Mouse (Mus musculus): ENCODE measurements around the gene Celf2. TPM values are rescaled to one million over a fixed set of nuclear protein-coding genes. Genes with fewer than 3 reads are reported as not detected.

Gene Celf2
- total RNA-seq, 2 experiments from 2014 or later = 20.0 to 40.5 TPM

- ATAC-seq (replicated peaks; ENCODE audit: low FRiP score, poor library complexity, severe bottlenecking) = no peak
Observed at GRCm38 (mm10) chr2:7223538-7223937, 285.8 kb downstream of the Celf2 start.

GRCm38 (mm10) chr2:7222886-7223285 is 286.5 kb downstream of the Celf2 start:
- no peak for ATAC-seq (replicated peaks; ENCODE audit: low FRiP score, poor library complexity, severe bottlenecking)

- ATAC-seq (replicated peaks; ENCODE audit: low FRiP score, poor library complexity, severe bottlenecking) = no peak
Observed at GRCm38 (mm10) chr2:7221856-7222255, 287.5 kb downstream of the Celf2 start.

GRCm38 (mm10) chr2:7218101-7218500 is 291.3 kb downstream of the Celf2 start:
- no peak for ATAC-seq (replicated peaks; ENCODE audit: low FRiP score, poor library complexity, severe bottlenecking)

GRCm38 (mm10) chr2:7207691-7208504 is 301.5 kb downstream of the Celf2 start:
- no peak for ATAC-seq (replicated peaks; ENCODE audit: low FRiP score, poor library complexity, severe bottlenecking)

- no peak for ATAC-seq (replicated peaks; ENCODE audit: low FRiP score, poor library complexity, severe bottlenecking)
Observed at GRCm38 (mm10) chr2:7193413-7193812, 315.9 kb downstream of the Celf2 start.

GRCm38 (mm10) chr2:7179186-7179585 is 330.2 kb downstream of the Celf2 start:
- no peak for ATAC-seq (replicated peaks; ENCODE audit: low FRiP score, poor library complexity, severe bottlenecking)

- no peak for ATAC-seq (replicated peaks; ENCODE audit: low FRiP score, poor library complexity, severe bottlenecking)
Observed at GRCm38 (mm10) chr2:7173271-7174064, 335.9 kb downstream of the Celf2 start.

- ATAC-seq (replicated peaks; ENCODE audit: low FRiP score, poor library complexity, severe bottlenecking) = no peak
Observed at GRCm38 (mm10) chr2:7171087-7171696, 338.2 kb downstream of the Celf2 start.

- ATAC-seq (replicated peaks; ENCODE audit: low FRiP score, poor library complexity, severe bottlenecking) = no peak
Observed at GRCm38 (mm10) chr2:7165786-7166185, 343.6 kb downstream of the Celf2 start.

- no peak for ATAC-seq (replicated peaks; ENCODE audit: low FRiP score, poor library complexity, severe bottlenecking)
Observed at GRCm38 (mm10) chr2:7160108-7160507, 349.3 kb downstream of the Celf2 start.

- ATAC-seq (replicated peaks; ENCODE audit: low FRiP score, poor library complexity, severe bottlenecking) = no peak
Observed at GRCm38 (mm10) chr2:7147303-7147702, 362.1 kb downstream of the Celf2 start.

GRCm38 (mm10) chr2:7145541-7146043 is 363.8 kb downstream of the Celf2 start:
- ATAC-seq (replicated peaks; ENCODE audit: low FRiP score, poor library complexity, severe bottlenecking) = no peak

- ATAC-seq (replicated peaks; ENCODE audit: low FRiP score, poor library complexity, severe bottlenecking) = no peak
Observed at GRCm38 (mm10) chr2:7144871-7145270, 364.5 kb downstream of the Celf2 start.

GRCm38 (mm10) chr2:7123366-7123765 is 386.0 kb downstream of the Celf2 start:
- no peak for ATAC-seq (replicated peaks; ENCODE audit: low FRiP score, poor library complexity, severe bottlenecking)

GRCm38 (mm10) chr2:7115801-7116200 is 393.6 kb downstream of the Celf2 start:
- no peak for ATAC-seq (replicated peaks; ENCODE audit: low FRiP score, poor library complexity, severe bottlenecking)

- no peak for ATAC-seq (replicated peaks; ENCODE audit: low FRiP score, poor library complexity, severe bottlenecking)
Observed at GRCm38 (mm10) chr2:7115161-7115560, 394.2 kb downstream of the Celf2 start.

GRCm38 (mm10) chr2:7113738-7114137 is 395.6 kb downstream of the Celf2 start:
- ATAC-seq (replicated peaks; ENCODE audit: low FRiP score, poor library complexity, severe bottlenecking) = no peak

GRCm38 (mm10) chr2:7112156-7112813 is 397.1 kb downstream of the Celf2 start:
- no peak for ATAC-seq (replicated peaks; ENCODE audit: low FRiP score, poor library complexity, severe bottlenecking)

- ATAC-seq (replicated peaks; ENCODE audit: low FRiP score, poor library complexity, severe bottlenecking) = no peak
Observed at GRCm38 (mm10) chr2:7093414-7093813, 415.9 kb downstream of the Celf2 start.

All from erythroblast, adult 5-6 weeks (primary cell).